Mouse (Mus musculus): ENCODE measurements around the gene Gpr119. TPM values are rescaled to one million over a fixed set of nuclear protein-coding genes. Genes with fewer than 3 reads are reported as not detected.

Gpr119 gene
- not detected in 2 replicates for polyA plus RNA-seq (2015; fragmentation: Nextera tagmentation; extraction: Ambion mirVana)

DNA sequence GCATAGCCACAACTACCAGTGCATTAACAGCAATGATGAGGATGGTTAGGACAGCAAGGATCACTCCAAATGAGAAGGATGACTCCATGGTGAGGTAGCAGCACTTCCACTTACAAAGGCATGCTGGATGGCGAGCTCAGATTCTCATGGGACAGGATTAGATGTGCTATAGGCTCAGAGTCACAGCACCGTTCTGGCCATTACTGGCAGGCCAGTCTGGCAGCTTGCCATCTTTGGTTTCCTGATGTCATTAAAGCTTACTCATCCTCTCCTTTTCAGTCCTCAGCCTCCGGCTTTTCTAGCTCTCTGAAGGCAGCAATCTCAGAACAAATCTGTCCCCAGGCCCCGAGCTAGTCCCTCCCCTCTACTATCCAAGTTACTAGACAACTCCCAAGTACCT is at the start of gene Gpr119:
Gpr119 (minus strand) TSS at position 308 of the 400 bp plus-strand sequence.
- Histone ChIP-seq H3K9me3 (no peaks in the 10 kb centered on the region), H3K4me3 (no peak within 1 kb of the TSS), H3K27ac (no peak within 1 kb of the TSS), H3K9ac (no peak within 1 kb of the TSS), H3K4me2 (no peak within 1 kb of the TSS), H3K36me3 (no peaks in the 10 kb centered on the region), H3K4me1 (no peaks in the 10 kb centered on the region), H3K27me3 (no peaks in the 10 kb centered on the region)
- 65% methylated on average over 4 of the region's 4 CpGs for WGBS
- ATAC-seq (ENCODE audit: insufficient number of reproducible peaks, insufficient read depth, low FRiP score, low TSS enrichment, low read depth): no peak

DNA sequence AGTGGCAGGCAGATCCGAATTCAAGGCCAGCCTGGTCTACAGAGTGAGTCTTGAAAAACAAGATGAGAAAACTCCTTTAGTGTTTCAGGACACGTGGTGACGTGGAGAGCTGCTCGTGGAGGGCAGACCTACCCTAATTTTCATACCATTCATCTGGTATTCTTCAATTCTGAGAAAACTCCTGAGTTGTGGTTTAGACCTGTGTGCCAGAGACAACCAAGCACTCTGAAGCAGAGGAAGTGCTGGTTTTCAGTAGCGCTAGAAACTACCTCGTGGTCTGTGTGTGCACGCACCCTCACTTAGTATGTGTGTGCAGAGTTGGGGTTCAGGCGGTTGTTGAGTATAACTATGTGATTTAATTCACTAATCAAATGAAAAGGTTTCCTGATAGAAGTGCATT is 38.6 kb upstream of the Gpr119 start:
- ATAC-seq (ENCODE audit: insufficient number of reproducible peaks, insufficient read depth, low FRiP score, low TSS enrichment, low read depth): no peak
- H3K27ac ChIP-seq: no peak overlapping the region
- H3K4me1 ChIP-seq: no peaks in the 10 kb centered on the region
- H3K36me3 ChIP-seq: peaks cover 25% of the 10 kb centered on the region; the same call in 1 of the 2 replicates
- H3K27me3 ChIP-seq: no peaks in the 10 kb centered on the region
- H3K4me2 ChIP-seq: no peak overlapping the region
- 88% methylated on average over 8 of the region's 8 CpGs for WGBS
- no peaks in the 10 kb centered on the region for H3K9me3 ChIP-seq
- no peak overlapping the region for H3K4me3 ChIP-seq
- no peak overlapping the region for H3K9ac ChIP-seq

DNA sequence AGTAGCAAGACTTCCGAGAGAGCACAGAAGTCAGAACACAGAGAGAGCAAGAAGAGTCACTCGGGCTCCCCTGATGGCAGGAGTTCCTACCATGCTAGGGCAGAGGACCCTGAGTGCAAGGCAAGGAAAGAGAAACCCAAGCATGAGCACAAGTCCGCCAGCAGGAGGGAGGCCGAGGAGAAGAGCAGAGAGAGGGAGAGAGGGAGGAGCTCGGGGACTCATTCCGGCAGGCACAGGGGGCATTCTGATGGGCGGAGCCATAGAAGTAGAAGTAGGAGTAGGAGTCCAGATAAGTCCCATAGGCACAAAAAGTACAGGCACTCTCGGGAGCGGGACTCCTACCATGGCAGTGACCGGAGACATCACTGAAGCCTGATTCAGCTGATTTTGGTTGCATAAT is 35.4 kb upstream of the Gpr119 start:
- Histone ChIP-seq H3K9ac (no peak overlapping the region), H3K4me1 (no peaks in the 10 kb centered on the region), H3K4me3 (no peak overlapping the region), H3K36me3 (peaks cover 25% of the 10 kb centered on the region; the same call in 1 of the 2 replicates), H3K27ac (no peak overlapping the region), H3K27me3 (no peaks in the 10 kb centered on the region), H3K4me2 (no peak overlapping the region), H3K9me3 (no peaks in the 10 kb centered on the region)
- WGBS: 85% methylated on average over 10 of the region's 10 CpGs
- ATAC-seq (ENCODE audit: insufficient number of reproducible peaks, insufficient read depth, low FRiP score, low TSS enrichment, low read depth): no peak

DNA sequence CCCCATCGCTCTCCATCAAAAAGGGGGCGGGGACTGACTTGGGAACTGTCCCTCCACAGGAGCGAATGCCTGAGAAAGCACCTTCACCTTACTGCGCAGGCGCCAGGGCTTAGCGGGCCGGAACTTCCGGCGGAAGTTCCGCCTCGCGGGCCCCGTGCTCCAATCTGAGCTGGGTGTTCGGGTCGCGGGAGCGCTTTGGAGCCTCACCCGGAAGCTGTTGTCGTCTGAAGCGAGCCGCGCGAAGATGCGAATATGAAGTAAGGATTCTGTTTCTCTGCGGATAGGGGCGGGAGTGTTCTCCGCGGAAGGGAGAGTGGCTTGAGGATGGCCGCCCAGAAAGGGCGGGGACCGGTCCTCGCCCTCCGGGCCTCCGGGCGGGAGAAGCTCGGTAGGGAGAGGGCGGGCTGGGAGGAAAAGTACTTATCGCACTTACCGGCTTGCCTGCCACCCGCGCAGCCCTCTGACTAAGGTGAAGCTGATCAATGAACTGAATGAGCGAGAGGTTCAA is 20.6 kb upstream of the Gpr119 start, which contains the start of gene Rbmx2:
Rbmx2 (plus strand) TSS at position 141 of the 508 bp plus-strand sequence.
- Histone ChIP-seq H3K36me3 (no peaks in the 10 kb centered on the region; the same call in 1 of the 2 replicates), H3K9me3 (no peaks in the 10 kb centered on the region), H3K27ac (no peak within 1 kb of the TSS), H3K4me1 (no peaks in the 10 kb centered on the region), H3K4me2 (peak within 1 kb of the TSS; percentile 59), H3K27me3 (no peaks in the 10 kb centered on the region), H3K9ac (peak within 1 kb of the TSS; percentile 72), H3K4me3 (peak within 1 kb of the TSS; percentile 59)
- peak; percentile 86 for ATAC-seq (ENCODE audit: insufficient number of reproducible peaks, insufficient read depth, low FRiP score, low TSS enrichment, low read depth)
- 22% methylated on average over 42 of the region's 42 CpGs for WGBS

DNA sequence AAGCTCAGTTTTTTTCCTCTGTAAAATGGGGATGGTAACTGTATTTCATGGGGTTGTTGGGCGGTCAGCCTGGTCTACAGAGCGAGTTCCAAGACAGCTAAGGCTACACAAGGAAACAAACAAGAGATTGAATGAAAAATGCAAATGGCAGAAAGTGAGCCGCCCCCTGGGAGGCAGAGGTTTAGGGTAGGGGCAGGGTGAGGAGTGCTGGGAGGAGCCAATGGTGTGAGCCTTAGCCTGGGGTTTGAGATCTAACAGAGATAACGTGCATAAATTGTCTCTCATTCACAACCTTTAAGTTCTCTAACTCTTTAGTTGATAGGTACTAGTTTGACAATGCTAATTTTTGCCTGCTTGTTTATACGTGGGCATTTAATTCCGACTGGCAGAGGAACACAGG is 20.2 kb upstream of the Gpr119 start:
- no peak overlapping the region for H3K27ac ChIP-seq
- H3K9me3 ChIP-seq: no peaks in the 10 kb centered on the region
- 18% methylated on average over 6 of the region's 6 CpGs for WGBS
- no peaks in the 10 kb centered on the region for H3K4me1 ChIP-seq
- peak overlapping the region; percentile 59 for H3K4me3 ChIP-seq
- H3K36me3 ChIP-seq: no peaks in the 10 kb centered on the region; the same call in 1 of the 2 replicates
- H3K9ac ChIP-seq: no peak overlapping the region
- peak; percentile 74 for ATAC-seq (ENCODE audit: insufficient number of reproducible peaks, insufficient read depth, low FRiP score, low TSS enrichment, low read depth)
- peak overlapping the region; percentile 58 for H3K4me2 ChIP-seq
- no peaks in the 10 kb centered on the region for H3K27me3 ChIP-seq

DNA sequence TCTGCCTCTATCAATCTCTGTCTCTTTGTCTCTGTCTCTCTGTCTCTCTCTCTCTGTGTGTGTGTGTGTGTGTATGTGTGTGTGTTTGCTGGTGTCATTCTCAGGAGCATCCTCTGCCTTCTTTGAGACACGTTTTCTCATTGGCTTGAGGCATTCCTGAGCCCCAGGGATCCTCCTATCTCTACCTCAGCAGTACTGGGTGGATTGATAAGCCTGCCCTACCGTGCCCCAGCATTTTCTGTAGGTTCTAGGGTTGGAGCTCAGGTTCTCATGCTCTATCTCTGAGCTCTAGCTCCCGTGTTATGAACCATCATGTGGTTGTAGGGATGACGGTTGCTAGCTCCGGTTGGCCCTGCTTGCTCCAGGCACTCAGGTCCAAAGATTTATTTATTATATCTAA is 9.6 kb upstream of the Gpr119 start:
- no peak overlapping the region for H3K9ac ChIP-seq
- no peak for ATAC-seq (ENCODE audit: insufficient number of reproducible peaks, insufficient read depth, low FRiP score, low TSS enrichment, low read depth)
- H3K4me2 ChIP-seq: no peak overlapping the region
- WGBS: 73% methylated on average over 5 of the region's 5 CpGs
- no peak overlapping the region for H3K4me3 ChIP-seq
- H3K4me1 ChIP-seq: no peaks in the 10 kb centered on the region
- H3K27ac ChIP-seq: no peak overlapping the region
- H3K9me3 ChIP-seq: no peaks in the 10 kb centered on the region
- H3K27me3 ChIP-seq: no peaks in the 10 kb centered on the region
- H3K36me3 ChIP-seq: no peaks in the 10 kb centered on the region

- Histone ChIP-seq H3K9ac (no peak overlapping the region), H3K27me3 (no peaks in the 10 kb centered on the region), H3K4me3 (no peak overlapping the region), H3K4me1 (no peaks in the 10 kb centered on the region), H3K9me3 (no peaks in the 10 kb centered on the region), H3K36me3 (no peaks in the 10 kb centered on the region), H3K4me2 (no peak overlapping the region), H3K27ac (no peak overlapping the region)
- 24% methylated on average over 3 of the region's 3 CpGs for WGBS
- no peak for ATAC-seq (ENCODE audit: insufficient number of reproducible peaks, insufficient read depth, low FRiP score, low TSS enrichment, low read depth)
Measured at GRCm38 (mm10) chrX:48683451-48683850, 9.2 kb upstream of the Gpr119 start.

DNA sequence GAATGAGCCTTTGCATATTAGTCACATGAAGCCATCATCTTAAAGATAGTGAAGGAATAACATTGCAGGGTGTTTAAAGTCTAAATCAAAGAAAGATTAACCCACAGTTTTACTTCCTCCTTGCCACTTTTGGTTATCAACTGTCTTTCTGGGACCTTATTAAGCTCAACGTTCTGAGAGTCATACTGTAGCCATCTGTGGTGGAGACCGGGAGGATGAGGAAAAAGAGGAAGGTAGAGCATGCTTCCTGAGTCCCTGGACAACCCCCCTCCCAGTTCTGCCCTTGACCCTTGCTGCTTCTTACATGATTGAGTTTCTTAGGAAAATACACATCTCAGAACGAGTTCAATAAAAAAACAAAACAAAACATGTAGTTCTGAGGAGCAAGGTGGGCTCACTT is 2.6 kb downstream of the Gpr119 start:
- H3K9ac ChIP-seq: no peak overlapping the region
- no peak overlapping the region for H3K4me2 ChIP-seq
- 68% methylated on average over 3 of the region's 3 CpGs for WGBS
- H3K4me1 ChIP-seq: no peaks in the 10 kb centered on the region
- no peak overlapping the region for H3K27ac ChIP-seq
- no peaks in the 10 kb centered on the region for H3K9me3 ChIP-seq
- no peak for ATAC-seq (ENCODE audit: insufficient number of reproducible peaks, insufficient read depth, low FRiP score, low TSS enrichment, low read depth)
- H3K36me3 ChIP-seq: no peaks in the 10 kb centered on the region
- no peaks in the 10 kb centered on the region for H3K27me3 ChIP-seq
- H3K4me3 ChIP-seq: no peak overlapping the region

DNA sequence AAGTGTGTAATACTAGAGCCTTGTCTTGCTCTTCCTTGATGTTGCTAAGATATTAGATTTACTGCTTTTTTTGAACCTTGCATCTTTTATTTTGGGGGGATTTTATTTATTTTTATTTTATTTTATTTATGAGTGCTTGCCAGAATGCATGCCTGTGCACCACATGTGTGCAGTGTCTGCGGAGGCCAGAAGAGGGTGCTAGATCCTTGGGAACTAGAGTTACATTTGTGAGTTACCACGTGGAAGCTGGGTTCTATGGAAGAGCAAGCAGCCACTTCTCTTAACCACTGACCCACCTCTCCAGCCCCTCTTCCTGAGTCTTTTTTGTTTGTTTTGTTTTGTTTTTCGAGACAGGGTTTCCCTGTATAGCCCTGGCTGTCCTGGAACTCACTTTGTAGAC is 4.7 kb downstream of the Gpr119 start:
- no peak overlapping the region for H3K27ac ChIP-seq
- H3K9ac ChIP-seq: no peak overlapping the region
- no peaks in the 10 kb centered on the region for H3K36me3 ChIP-seq
- H3K4me2 ChIP-seq: no peak overlapping the region
- no peak for ATAC-seq (ENCODE audit: insufficient number of reproducible peaks, insufficient read depth, low FRiP score, low TSS enrichment, low read depth)
- H3K9me3 ChIP-seq: no peaks in the 10 kb centered on the region
- no peaks in the 10 kb centered on the region for H3K4me1 ChIP-seq
- no peaks in the 10 kb centered on the region for H3K27me3 ChIP-seq
- 64% methylated on average over 3 of the region's 3 CpGs for WGBS
- no peak overlapping the region for H3K4me3 ChIP-seq

GRCm38 (mm10) chrX:48666807-48667206 is 7.5 kb downstream of the Gpr119 start:
- H3K36me3 ChIP-seq: no peaks in the 10 kb centered on the region
- H3K27me3 ChIP-seq: no peaks in the 10 kb centered on the region
- WGBS: 43% methylated on average over 6 of the region's 6 CpGs
- no peak overlapping the region for H3K9ac ChIP-seq
- H3K27ac ChIP-seq: no peak overlapping the region
- no peak overlapping the region for H3K4me2 ChIP-seq
- H3K9me3 ChIP-seq: no peaks in the 10 kb centered on the region
- no peak overlapping the region for H3K4me3 ChIP-seq
- no peaks in the 10 kb centered on the region for H3K4me1 ChIP-seq
- no peak for ATAC-seq (ENCODE audit: insufficient number of reproducible peaks, insufficient read depth, low FRiP score, low TSS enrichment, low read depth)

DNA sequence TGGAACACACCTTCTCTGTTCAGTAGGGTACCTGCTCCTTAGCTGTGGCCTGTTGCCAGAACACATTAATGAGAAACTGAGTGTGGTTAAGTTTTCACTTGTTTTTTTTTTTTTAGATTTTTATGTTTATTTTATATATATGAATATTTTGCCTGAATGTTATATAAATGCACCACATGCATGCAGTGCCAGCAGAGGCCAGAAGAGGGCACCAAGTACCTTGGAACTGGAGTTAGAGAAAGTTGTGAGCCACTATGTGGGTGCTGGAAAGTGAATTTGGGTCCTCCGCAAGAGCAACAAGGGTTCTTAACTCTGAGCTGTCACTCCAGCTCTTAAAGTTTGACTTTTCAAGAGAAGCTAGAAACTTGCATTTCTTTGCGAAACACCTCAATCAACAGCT is 30.2 kb downstream of the Gpr119 start:
- H3K4me1 ChIP-seq: no peaks in the 10 kb centered on the region
- H3K4me2 ChIP-seq: no peak overlapping the region
- 84% methylated on average over 2 of the region's 2 CpGs for WGBS
- no peak for ATAC-seq (ENCODE audit: insufficient number of reproducible peaks, insufficient read depth, low FRiP score, low TSS enrichment, low read depth)
- no peaks in the 10 kb centered on the region for H3K36me3 ChIP-seq
- H3K4me3 ChIP-seq: no peak overlapping the region
- H3K9ac ChIP-seq: no peak overlapping the region
- no peaks in the 10 kb centered on the region for H3K27me3 ChIP-seq
- no peak overlapping the region for H3K27ac ChIP-seq
- H3K9me3 ChIP-seq: no peaks in the 10 kb centered on the region

DNA sequence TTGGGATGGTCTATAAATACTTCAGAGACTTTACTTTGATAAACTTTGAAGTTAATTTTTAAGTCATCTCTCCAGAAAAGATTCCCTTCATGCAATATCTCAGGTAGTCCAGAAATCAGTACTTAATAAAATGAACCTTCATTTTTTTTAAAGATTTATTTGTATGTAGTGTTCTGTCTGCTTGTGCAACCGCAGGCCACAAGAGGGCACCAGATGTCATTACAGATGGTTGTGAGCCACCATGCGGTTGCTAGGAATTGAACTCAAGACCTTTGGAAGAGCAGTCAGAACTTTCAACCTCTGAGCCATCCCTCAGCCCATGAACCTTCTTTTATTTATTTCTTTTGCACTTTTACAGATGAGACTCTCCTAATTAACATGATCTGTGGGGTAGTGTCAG is 37.2 kb downstream of the Gpr119 start:
- 0 out of 2 replicates have a peak, but pooled peaks cover 6% of the 10 kb centered on the region for H3K36me3 ChIP-seq
- ATAC-seq (ENCODE audit: insufficient number of reproducible peaks, insufficient read depth, low FRiP score, low TSS enrichment, low read depth): no peak
- H3K4me3 ChIP-seq: no peak overlapping the region
- H3K27ac ChIP-seq: no peak overlapping the region
- H3K4me2 ChIP-seq: no peak overlapping the region
- H3K27me3 ChIP-seq: no peaks in the 10 kb centered on the region
- no peak overlapping the region for H3K9ac ChIP-seq
- 65% methylated on average over 2 of the region's 2 CpGs for WGBS
- no peaks in the 10 kb centered on the region for H3K4me1 ChIP-seq
- no peaks in the 10 kb centered on the region for H3K9me3 ChIP-seq
